Mouse (Mus musculus) lung, adult 2 months (tissue): Measurements from ENCODE around the gene Gm21988. TPM values are rescaled to one million over a fixed set of nuclear protein-coding genes. Genes with fewer than 3 reads are reported as not detected.
A peak's percentile ranks its signal among the peaks of the same experiment; 100 is the strongest.

Source experiments
- DNase-seq: peaks from one replicate; pipeline ENCODE4 v3.0.0; 2022
- H3K4me1 ChIP-seq: fragments of 200-500 bp; 2 replicates; pipeline ENCODE4 v1.6.1; 2011; ENCODE audit warnings: low read length; ENCODE audit not compliant: control insufficient read depth, insufficient read depth
- H3K4me3 ChIP-seq: fragments of 200-500 bp; replicated peaks from 2 replicates; pipeline ENCODE3; 2011; ENCODE audit warnings: low read depth, mild to moderate bottlenecking, control low read depth, low read length; ENCODE audit errors: extremely low read depth
- CTCF ChIP-seq: fragments of 200-500 bp; IDR thresholded peaks from 2 replicates; pipeline ENCODE4 v1.5.1; 2011; ENCODE audit warnings: mild to moderate bottlenecking, low read length, control low read depth; ENCODE audit not compliant: insufficient read depth
- POLR2A ChIP-seq: fragments of 200-500 bp; IDR thresholded peaks from 2 replicates; pipeline ENCODE4 v1.6.1; 2011; ENCODE audit warnings: low read depth, mild to moderate bottlenecking, control low read depth, low read length, borderline replicate concordance; ENCODE audit errors: extremely low read depth
- WGBS: fragments of 180-500 bp; shearing (Covaris S2); methylation state at CpG from one replicate; pipeline ENCODE4 v1.1.7; 2018; 5-methylcytosine and 5-hydroxymethylcytosine counted together
- polyA plus RNA-seq: library from polyadenylated mRNA; depleted of rRNA; stranded (reverse); fragments of >200 nt; gene quantifications from 2 replicates; pipeline ENCODE4 v1.2.3, GENCODE M21; 2012

Gm21988 gene
- polyA plus RNA-seq, 1 experiment: 6.6 TPM

DNA sequence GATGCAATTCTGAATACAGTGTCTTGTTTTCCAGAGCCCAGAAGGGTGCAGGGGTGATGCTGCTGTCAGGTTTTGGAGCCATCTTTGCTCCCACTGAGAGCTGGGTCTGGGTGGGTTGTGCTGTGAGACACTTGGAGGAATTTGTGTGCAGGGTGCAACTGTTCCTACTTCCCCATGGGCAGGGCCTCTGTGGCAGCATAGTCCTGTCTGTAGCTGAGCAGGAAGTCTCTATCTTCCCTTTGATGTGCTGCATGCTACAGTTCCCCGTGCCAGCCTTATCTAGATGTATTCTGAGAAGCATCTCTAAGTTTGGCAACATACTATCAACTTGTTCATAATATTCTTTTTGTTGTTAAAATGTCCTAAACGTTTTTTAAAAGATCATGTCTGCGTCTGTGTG lies 25.6 kb upstream of the Gm21988 start:
- TF ChIP-seq POLR2A (no peak), CTCF (no peak)
- Histone ChIP-seq H3K4me1 (peaks cover 4% of the 10 kb centered on the region; the same call in 1 of the 2 replicates), H3K4me3 (no peak overlapping the region)
- no peak for DNase-seq
- WGBS: 36% methylated on average over 3 of the region's 3 CpGs

DNA sequence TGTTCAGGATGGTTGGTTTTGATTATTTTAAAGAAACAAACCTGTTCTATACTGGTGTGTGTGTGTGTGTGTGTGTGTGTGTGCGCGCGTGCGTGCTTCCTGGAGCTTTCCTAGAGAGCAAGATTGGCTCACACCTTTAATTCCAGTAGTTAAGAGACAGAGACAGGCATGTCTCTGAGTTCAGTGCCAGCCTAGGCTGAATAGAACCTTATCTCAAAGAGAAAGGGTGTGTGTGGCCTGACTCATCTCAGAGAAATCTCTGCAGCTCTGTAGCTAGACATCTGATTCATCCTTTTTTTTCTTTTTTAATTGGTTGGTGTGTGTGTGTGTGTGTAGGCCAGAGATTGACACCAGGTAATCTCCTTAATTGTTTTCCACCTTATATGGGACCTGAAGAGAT lies 19.4 kb upstream of the Gm21988 start:
- DNase-seq: no peak
- no peak for TF ChIP-seq POLR2A
- TF ChIP-seq CTCF: no peak
- WGBS: 85% methylated on average over 4 of the region's 4 CpGs
- Histone ChIP-seq H3K4me3 (no peak overlapping the region), H3K4me1 (peaks cover 6% of the 10 kb centered on the region)

DNA sequence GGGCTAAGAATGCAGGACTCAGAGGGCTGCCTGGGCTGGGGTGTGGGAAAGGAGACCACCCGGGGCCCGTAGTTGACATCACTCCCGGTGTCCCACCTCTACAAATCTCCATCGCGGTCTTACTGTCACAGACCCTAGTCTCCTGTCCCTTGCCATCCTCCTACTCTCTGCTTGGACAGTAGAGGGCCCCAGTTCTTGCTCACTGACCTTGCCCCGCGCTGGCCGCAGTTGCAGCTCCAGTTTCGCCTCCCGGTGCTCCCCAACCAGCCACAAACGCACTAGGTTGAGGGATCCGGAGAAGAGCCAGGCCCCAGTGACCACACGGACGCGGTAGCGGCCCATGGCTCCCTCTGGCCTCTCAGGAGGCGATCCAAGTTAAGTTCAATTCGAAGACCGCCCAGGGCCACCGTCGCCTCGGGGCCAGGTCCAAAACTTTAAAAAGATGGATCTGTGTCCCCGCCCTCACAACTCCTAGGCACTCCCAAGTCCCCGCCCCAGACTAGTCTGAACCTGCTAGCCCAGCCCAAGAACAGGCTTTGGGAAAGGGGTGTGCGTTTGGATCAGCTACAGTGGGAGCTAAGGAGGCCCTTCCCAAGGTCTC lies 15.4 kb upstream of the Gm21988 start, which contains the start of gene Alox12:
Gene Alox12 (minus strand): TSS at position 423 of the 601 bp plus-strand sequence.
- Histone ChIP-seq H3K4me3 (peak within 1 kb of the TSS; percentile 54), H3K4me1 (peaks cover 6% of the 10 kb centered on the region)
- WGBS: 3% methylated on average over 25 of the region's 25 CpGs
- TF ChIP-seq CTCF (peak; percentile 59), POLR2A (no peak)
- DNase-seq: peak; percentile 51

- H3K4me1 ChIP-seq: peaks cover 6% of the 10 kb centered on the region
- 11% methylated on average over 18 of the region's 18 CpGs for WGBS
- TF ChIP-seq CTCF (no peak), POLR2A (no peak)
- peak overlapping the region; percentile 36 for H3K4me3 ChIP-seq
- DNase-seq: peak; percentile 16
Observed at GRCm38 (mm10) chr11:70254337-70254736, 14.7 kb upstream of the Gm21988 start.

GRCm38 (mm10) chr11:70251853-70252252 lies 12.2 kb upstream of the Gm21988 start:
- H3K4me3 ChIP-seq: no peak overlapping the region
- 73% methylated on average over 8 of the region's 8 CpGs for WGBS
- H3K4me1 ChIP-seq: peaks cover 6% of the 10 kb centered on the region
- DNase-seq: no peak
- TF ChIP-seq POLR2A: no peak

DNA sequence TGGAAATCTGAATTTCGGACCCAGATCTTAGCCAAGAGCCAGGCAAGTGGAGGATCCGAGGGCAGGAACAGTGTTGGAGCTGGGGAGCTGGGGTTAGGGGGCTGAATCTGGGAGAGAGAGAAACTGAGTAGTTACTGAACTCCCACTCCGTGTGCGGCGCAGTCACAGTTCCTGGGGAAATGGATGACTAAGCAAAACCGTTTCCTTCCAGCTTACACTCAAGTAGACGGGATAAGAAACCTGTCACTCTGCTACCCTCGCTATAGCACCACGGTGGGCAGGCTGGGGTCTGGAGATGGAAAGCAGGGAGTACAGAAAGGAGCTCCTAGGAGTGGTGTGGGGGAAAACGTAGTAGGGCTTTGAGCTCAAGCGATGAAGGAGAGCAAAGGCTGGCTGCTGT lies 10.5 kb upstream of the Gm21988 start:
- TF ChIP-seq CTCF (no peak), POLR2A (no peak)
- DNase-seq: no peak
- WGBS: 51% methylated on average over 11 of the region's 11 CpGs

DNA sequence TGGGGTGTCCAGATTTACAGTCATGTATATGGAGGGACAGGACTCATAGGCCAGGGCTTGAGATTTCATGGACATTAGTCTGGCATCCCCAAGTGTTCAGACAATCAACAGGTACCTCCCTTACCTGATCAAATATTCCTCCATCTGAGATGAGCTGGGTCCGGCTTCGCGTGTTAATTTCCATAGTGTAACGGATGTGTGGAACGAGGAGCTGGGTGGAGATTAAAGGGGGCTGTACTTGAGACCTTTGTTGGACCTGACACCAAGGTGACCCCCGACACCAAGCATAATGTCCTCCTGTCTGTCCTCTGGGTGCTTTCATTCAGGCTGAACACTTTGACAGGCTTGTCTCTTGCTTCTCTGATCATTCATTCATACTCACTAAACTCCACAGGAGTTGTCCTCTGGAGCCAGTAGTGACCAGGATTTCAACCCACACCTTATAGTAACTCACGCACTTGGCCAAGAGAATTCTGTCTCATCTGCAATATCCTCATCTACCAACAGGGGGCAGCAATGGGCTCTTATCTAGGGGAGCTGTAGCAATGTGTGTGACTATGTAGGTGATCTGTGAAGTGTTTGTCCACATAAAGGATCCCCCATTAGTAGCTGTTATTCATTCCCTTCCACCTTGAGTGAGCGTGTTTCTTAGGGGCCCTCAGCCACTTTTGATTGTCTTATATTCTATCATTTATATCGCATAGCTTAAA lies 7.7 kb upstream of the Gm21988 start:
- WGBS: 45% methylated on average over 9 of the region's 9 CpGs
- no peak for TF ChIP-seq POLR2A
- peak; percentile 49 for TF ChIP-seq CTCF
- Histone ChIP-seq H3K4me3 (no peak overlapping the region), H3K4me1 (no peaks in the 10 kb centered on the region)
- DNase-seq: peak; percentile 58

More for the DNA sequence above, 10.5 kb upstream of the Gm21988 start:
- Histone ChIP-seq H3K4me1 (peaks cover 6% of the 10 kb centered on the region), H3K4me3 (no peak overlapping the region)

- TF ChIP-seq CTCF: no peak
- 70% methylated on average over 11 of the region's 11 CpGs for WGBS
- Histone ChIP-seq H3K4me3 (no peak overlapping the region), H3K4me1 (peaks cover 2% of the 10 kb centered on the region; the same call in 1 of the 2 replicates)
- DNase-seq: no peak
Observed at GRCm38 (mm10) chr11:70242591-70242990, 3.0 kb upstream of the Gm21988 start.

DNA sequence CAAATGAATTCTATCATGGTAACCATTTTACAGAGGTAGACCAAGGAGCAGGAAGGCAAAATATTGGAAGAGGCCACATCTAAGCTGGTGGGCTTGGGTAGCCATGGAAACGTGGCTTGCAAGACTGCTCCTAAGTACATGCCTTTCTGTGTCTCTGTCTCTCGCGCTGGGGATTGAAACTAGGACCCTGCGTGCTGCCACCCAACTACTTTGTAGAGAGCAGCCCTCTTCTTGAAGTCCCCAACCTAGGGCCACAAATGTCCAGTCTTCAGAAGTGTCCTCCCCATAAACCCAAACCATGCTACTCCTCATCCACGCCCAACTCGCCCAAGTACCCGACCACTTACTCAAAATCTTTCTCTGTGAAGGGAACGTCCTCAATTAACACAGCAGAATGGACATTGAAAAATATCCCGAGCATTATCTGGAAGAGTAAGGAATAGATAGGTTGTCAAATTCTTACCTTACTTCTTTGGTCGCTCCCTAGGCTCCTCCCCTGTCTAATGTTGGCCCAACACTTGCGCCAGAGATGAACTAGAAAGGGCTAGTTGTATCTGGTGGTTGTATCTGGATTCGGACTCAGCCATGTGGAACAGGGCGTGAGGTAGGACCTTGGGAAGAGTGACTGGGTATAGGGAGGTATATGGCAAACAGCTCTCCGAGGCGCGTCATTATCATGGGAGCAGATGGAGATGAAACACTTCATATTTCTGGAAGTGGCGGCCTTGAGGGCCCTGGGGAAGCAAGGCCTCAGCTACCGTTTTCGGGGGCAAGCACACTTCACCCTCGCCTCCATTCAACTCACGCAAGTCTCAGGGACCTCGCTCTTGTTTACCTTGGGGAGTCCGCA lies 814 bp downstream of the Gm21988 start:
- Histone ChIP-seq H3K4me1 (peaks cover 10% of the 10 kb centered on the region), H3K4me3 (peak overlapping the region; percentile 97)
- WGBS: 8% methylated on average over 23 of the region's 23 CpGs
- TF ChIP-seq POLR2A (peak; percentile 14; the same call in 1 of the 2 replicates), CTCF (no peak)
- peak; percentile 19 for DNase-seq
